Mouse (Mus musculus) G1E (cell line): ENCODE results near the gene Lrig3.

Source experiments
- CTCF ChIP-seq: IDR thresholded peaks from 2 replicates; pipeline ENCODE4 v1.5.1; 2012; ENCODE audit warnings: low read depth, low read length, inconsistent platforms, mixed read lengths
- GATA1 ChIP-seq: IDR thresholded peaks from 2 replicates; pipeline ENCODE4 v1.6.1; 2012; ENCODE audit warnings: borderline replicate concordance, low read length, inconsistent platforms, mixed read lengths
- GATA2 ChIP-seq: IDR thresholded peaks from 2 replicates; pipeline ENCODE4 v1.6.1; 2012; ENCODE audit warnings: low read depth, low read length, inconsistent platforms, borderline replicate concordance
- POLR2AphosphoS5 ChIP-seq: IDR thresholded peaks from 2 replicates; pipeline ENCODE4 v1.6.1; 2012; ENCODE audit warnings: low read depth, low read length, inconsistent platforms; ENCODE audit not compliant: insufficient replicate concordance

DNA sequence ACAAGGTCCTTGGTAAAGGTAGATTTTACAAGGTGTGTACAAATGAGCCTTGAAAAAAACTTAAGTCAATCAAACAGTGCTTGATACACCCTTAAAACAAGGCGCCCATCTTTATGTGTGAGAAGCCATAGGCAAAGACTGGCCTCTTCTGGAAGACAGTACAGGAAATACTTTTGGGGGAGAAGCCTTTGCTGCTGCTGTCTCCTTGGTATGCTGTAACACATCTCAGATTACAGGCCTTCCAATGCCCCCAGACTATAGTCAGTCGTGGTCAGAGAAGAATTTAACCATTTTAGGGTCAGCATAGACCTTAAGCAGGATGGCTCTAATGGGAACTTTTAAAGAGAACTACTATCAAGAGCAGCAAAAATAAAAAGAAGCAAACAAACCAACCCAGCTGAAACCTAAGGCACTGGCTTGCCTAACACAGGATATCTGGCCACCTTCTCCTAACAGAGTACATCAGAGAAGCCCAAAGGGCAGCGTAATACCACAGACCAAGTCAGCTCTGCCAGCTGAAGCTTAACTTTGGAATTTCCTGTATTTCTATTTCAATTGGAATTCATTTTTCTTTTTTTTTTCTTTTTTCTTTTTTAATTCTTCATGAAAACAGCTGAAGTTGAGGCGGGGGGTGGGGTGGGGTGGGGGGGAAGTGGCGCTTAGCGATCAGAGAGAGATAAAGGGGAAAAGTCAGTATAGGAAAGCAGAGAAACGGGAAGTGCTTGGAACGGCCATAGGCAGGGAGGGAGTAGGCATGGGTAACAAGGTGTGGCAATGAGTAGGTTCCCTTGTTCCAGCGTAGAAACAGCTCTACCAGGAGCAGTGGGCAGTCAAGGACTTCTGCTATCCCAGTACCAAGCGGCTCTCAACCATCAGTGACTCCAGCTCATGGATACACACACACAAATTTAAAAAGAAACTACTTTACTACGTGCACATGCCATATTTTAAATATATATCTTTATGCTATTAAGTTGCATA is 28.2 kb upstream of the Lrig3 start:
- no peak for TF ChIP-seq CTCF
- no peak for TF ChIP-seq GATA2
- no peak for TF ChIP-seq GATA1
- TF ChIP-seq POLR2AphosphoS5 = no peak
